Mouse (Mus musculus) small intestine, adult 2 months (tissue): ENCODE results near the gene Scgb1b24. TPM values are rescaled to one million over a fixed set of nuclear protein-coding genes. Genes with fewer than 3 reads are reported as not detected.

Experiments
- H3K27ac ChIP-seq: fragments of 200-500 bp; 2 replicates; pipeline ENCODE4 v1.5.1; 2012; ENCODE audit warnings: low read depth, low read length, control low read depth, inconsistent platforms; ENCODE audit not compliant: insufficient read depth
- H3K27me3 ChIP-seq: fragments of 200-500 bp; 2 replicates; pipeline ENCODE4 v1.6.1; 2012; ENCODE audit warnings: mild to moderate bottlenecking, moderate library complexity, low read length, inconsistent platforms; ENCODE audit not compliant: control insufficient read depth, insufficient read depth
- H3K36me3 ChIP-seq: fragments of 200-500 bp; 2 replicates; pipeline ENCODE4 v1.6.1; 2012; ENCODE audit warnings: mild to moderate bottlenecking, low read length, control low read depth, inconsistent platforms; ENCODE audit not compliant: control insufficient read depth, insufficient read depth
- H3K4me1 ChIP-seq: fragments of 200-500 bp; 2 replicates; pipeline ENCODE4 v1.6.1; 2012; ENCODE audit warnings: low read length, inconsistent platforms, mixed read lengths; ENCODE audit not compliant: control insufficient read depth, insufficient read depth, insufficient read length
- H3K4me3 ChIP-seq: fragments of 200-500 bp; 2 replicates; pipeline ENCODE4 v1.5.1; 2012; ENCODE audit warnings: low read depth, mild to moderate bottlenecking, control low read depth, inconsistent platforms, low read length, moderate library complexity
- CTCF ChIP-seq: fragments of 200-500 bp; IDR thresholded peaks from 2 replicates; pipeline ENCODE4 v1.5.1; 2012; ENCODE audit warnings: low read depth, mild to moderate bottlenecking, control low read depth, inconsistent platforms, low read length, moderate library complexity, mixed read lengths; ENCODE audit not compliant: insufficient replicate concordance, insufficient read length; ENCODE audit errors: extremely low read depth
- POLR2A ChIP-seq: fragments of 200-500 bp; IDR thresholded peaks from 2 replicates; pipeline ENCODE4 v1.6.1; 2012; ENCODE audit warnings: low read depth, mild to moderate bottlenecking, control low read depth, inconsistent platforms, low read length, moderate library complexity
- WGBS: fragments of 180-500 bp; shearing (Covaris S2); methylation state at CpG from one replicate; pipeline ENCODE4 v1.1.7; 2018; 5-methylcytosine and 5-hydroxymethylcytosine counted together
- polyA plus RNA-seq: library from polyadenylated mRNA; depleted of rRNA; stranded (reverse); fragments of >200 nt; gene quantifications from 2 replicates; pipeline ENCODE4 v1.2.3, GENCODE M21; 2012; rRNA removed

Gene Scgb1b24
- not detected in 2 replicates for polyA plus RNA-seq

DNA sequence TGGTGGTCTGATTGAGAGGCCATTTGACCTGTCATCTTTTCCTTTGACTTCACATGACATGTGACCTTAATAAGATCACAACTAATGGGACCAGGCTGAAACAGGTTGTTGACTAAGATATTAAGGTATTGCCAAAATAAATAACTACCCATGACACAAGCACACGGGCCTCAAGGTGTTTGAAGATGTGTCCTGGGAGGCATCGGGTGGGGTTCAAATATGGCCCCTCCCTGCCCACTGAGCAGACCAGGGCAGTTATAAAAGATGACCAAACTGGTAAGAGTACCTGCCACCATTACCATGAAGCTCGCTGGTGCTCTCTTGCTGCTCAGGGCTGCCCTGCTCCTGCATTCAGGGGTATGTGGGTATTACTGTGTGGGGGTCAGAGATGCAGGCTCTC lies at the start of gene Scgb1b24:
Scgb1b24 (plus strand) TSS at position 301 of the 400 bp plus-strand sequence.
- Histone ChIP-seq H3K4me1 (no peaks in the 10 kb centered on the region), H3K27ac (no peak within 1 kb of the TSS), H3K36me3 (no peaks in the 10 kb centered on the region), H3K4me3 (no peak within 1 kb of the TSS), H3K27me3 (no peaks in the 10 kb centered on the region)
- TF ChIP-seq POLR2A (no peak), CTCF (no peak)
- WGBS: 77% methylated on average over 3 of the region's 3 CpGs

DNA sequence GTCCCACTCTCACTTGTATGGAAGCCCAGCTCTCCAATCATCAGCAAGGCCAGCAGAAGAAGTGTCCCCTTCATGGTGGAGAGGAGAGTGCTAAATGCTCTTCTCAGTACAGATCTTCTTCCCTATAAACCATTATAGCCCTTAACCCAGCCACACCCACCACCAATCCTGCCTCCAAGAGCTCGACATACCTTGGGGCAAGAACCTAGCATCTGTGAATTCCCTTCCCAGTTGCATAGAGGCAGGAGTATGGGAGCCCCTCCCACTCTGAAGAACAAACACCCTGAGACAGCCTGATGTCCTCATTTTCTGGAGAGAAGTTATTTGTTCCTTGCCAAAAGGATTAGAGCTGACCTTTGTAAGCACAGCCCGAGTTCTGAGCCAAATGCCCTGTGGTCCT lies 4.4 kb upstream of the Scgb1b24 start, which contains the start of gene Scgb2b24:
Scgb2b24 (minus strand) TSS at position 101 of the 400 bp plus-strand sequence.
- no peaks in the 10 kb centered on the region for H3K36me3 ChIP-seq
- 64% methylated on average over 2 of the region's 2 CpGs for WGBS
- H3K4me1 ChIP-seq: no peaks in the 10 kb centered on the region
- H3K4me3 ChIP-seq: no peak within 1 kb of the TSS
- H3K27ac ChIP-seq: no peak within 1 kb of the TSS
- TF ChIP-seq CTCF (no peak), POLR2A (no peak)
- H3K27me3 ChIP-seq: no peaks in the 10 kb centered on the region

Other genes with a start within 250 kb of the Scgb1b24 start
- gene Scgb2b21, start 223.3 kb upstream of the Scgb1b24 start, polyA plus RNA-seq: not detected in 2 replicates
- not detected in 2 replicates for gene Scgb2b24, start 4.5 kb upstream of the Scgb1b24 start, polyA plus RNA-seq
- gene Scgb2b26, start 201.2 kb downstream of the Scgb1b24 start, polyA plus RNA-seq: not detected in 2 replicates